Mouse (Mus musculus) left cerebral cortex, adult 6 months (tissue): ENCODE data around the gene Luzp2. TPM values are rescaled to one million over a fixed set of nuclear protein-coding genes. Genes with fewer than 3 reads are reported as not detected.

ENCODE experiments used
- long read RNA-seq, 2 experiments: library from polyadenylated mRNA; unstranded; transcript quantifications; one replicate each; pipeline ENCODE4 v2.0.0; 2019 to 2020
- polyA plus RNA-seq: library from polyadenylated mRNA; unstranded; fragments of <200 nt; fragmentation: Nextera tagmentation; gene quantifications from 2 replicates; pipeline ENCODE4 v1.2.3, GENCODE M21; 2021

Luzp2 gene
- polyA plus RNA-seq = 55.1 and 65.5 TPM in 2 replicates
- long read RNA-seq, experiment 1, full-length matches to known transcripts = 1 of 195 reads
- long read RNA-seq, experiment 1, partial matches to known transcripts = 177 of 195 reads
- long read RNA-seq, experiment 1, other reads (novel, unspliced or antisense) = 17 of 195 reads
- long read RNA-seq, experiment 2, partial matches to known transcripts = 44 of 76 reads
- long read RNA-seq, experiment 2, other reads (novel, unspliced or antisense) = 32 of 76 reads

DNA sequence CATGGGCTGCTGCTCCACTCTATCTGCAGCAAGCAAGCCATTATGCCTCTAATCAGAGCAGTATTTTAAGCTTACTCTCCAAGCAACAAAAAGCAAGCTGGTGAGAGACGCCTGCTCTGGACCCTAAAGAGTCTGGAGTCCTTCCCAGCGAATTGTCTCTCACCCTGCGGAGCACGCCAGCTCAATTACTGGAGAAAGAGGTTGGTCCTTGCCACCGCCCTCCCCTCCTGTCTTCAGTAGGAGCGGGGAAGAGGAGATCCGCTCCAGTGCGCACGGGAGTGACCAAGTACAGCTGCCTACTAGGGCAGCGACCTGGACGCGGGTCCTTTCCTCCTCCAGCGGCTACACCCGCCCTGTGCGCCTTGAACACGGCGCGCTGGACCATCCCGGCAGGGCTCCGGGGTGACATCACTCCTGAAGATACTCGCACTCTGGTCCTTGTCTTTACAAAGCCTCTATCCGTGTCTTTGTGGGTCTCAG lies at the start of gene Luzp2:
Luzp2 (plus strand) TSS at position 127 of the 480 bp plus-strand sequence.

